Mouse (Mus musculus) left cerebral cortex, postnatal 10 days (tissue): Measurements from ENCODE around the gene Grtp1. TPM values are rescaled to one million over a fixed set of nuclear protein-coding genes. Genes with fewer than 3 reads are reported as not detected.

Experiments used
- DNase-seq, 2 experiments: peaks; one replicate each; pipeline ENCODE4 v3.0.0; 2021 to 2022; ENCODE audit warnings: low spot score in 2 of 2, mixed read lengths in 1 of 2; ENCODE audit errors: extremely low spot score in 1 of 2
- intact Hi-C: fragments of 180-260 bp; cut with DNase I; formaldehyde crosslinking; loops from one replicate; pipeline ENCODE4 v1.15.1; 2025
- total RNA-seq, 2 experiments: library from RNA; stranded (reverse); gene quantifications; 2 replicates each; pipeline ENCODE4 v1.2.3; 2021

The Grtp1 gene
- total RNA-seq, 2 experiments from 2014 or later, result 4.9 to 6.4 TPM

DNA sequence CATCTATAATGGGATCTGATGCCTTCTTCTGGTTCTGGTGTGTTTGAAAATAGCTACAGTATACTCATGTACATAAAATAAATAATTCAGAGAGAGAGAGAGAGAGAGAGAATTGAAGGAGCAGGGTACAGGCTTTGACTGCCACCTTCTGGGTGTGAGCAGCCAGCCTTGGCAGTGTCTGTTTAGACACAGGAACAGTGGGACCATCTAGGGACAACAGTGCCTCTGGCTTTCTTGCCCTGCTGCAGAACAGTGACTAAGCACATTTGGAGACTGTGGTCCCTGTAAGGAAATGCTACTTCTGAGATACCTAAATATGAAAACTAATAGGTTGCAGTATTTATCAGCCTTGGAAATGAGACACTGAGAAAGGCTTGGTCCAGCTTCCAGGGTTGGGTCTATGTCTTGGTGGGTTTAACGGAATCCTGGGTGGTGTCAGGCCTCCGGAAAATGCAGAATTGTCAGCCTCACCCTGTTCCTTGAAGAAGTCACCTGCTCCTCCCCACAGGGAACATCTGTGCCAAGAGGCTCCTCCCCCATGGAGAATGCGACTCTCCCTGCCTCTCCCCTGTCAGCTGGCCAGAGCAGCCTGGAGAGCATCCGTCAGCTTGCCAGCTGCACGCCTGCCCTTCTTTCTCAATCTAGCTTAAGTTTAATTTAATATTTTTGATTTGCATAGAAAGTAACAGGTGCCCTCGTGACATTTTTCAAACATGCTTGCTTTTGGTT, 8.4 kb upstream of the Grtp1 start:
- no peak for DNase-seq
- intact Hi-C loops, result no loop called here

DNA sequence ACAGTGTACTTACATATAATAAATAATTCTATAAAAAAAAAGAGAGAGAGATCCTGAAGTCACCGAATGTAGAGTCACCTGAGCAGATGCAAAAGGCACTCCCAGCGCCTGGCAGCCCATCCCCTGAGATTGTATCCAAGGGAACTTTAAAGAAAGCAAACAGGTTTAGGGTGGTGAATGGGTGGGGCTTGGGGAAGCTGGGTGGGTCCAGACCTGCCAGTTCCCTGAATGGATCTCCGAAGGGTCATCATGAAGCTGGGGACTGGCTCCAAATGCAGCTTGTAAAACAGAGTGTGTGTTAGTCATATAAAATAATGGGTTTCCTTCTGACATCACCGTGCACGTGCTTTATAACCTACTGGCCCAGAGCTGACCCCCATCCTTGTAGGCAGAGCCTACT, 5.9 kb upstream of the Grtp1 start:
- no peak for DNase-seq
- intact Hi-C loops, result no loop called here

DNA sequence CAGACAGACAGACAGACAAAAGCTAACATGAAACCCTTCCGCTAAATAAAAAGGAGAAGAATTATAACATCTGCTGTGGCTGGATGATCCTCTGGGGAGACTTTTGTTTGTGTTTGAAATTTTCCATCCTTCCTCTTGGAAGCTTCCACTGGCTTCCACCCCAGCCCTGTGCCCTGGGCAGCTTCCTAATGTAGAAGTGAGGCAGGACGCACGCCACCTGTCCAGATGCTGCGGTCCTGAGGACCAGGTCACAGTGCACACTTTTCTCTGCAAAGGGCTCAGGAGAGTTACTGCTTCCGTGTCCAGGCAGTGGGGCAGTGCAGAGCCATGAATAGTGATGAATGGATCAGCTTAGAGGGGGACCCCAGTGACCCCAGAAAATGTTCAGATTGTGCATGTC, 4.9 kb upstream of the Grtp1 start:
- DNase-seq, result no peak
- intact Hi-C loops, result no loop called here

DNA sequence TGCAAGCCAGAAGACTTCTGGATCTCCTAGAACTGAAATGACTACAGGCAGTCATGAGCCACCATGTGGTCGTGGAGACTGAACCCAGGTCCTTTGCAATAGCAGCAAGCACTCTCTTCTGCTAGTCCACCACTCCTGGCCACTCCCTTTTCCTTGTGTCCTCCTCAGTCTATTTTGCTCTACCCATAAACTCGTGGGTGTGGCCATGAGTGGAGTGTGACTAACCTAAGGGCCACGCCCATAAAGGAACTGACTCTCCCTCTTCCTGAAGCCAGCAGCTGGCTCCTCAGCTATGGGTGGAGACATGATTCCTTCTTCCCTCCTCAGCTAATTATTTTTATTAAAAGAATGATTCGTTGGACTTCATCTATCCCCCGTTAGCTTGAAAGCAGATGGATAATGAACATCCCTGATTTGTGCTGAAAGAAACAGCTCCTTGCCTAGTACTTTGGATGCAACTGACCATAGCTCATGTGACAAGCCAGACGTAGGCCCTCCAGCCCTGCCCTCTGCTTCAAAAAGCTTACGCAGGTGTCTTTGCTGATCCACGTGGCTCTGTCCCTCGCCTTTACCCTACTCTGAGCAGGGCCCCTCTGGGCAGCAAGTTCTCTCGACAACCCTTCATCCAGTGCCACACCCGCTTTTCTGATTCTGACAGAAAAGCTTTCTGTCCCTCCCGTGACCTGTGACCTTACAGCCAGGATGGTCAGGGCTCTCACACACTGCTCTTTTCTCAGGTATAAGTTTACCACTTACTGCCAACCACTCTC, 4.1 kb upstream of the Grtp1 start:
- intact Hi-C loops, result no loop called here
- DNase-seq, result no peak

DNA sequence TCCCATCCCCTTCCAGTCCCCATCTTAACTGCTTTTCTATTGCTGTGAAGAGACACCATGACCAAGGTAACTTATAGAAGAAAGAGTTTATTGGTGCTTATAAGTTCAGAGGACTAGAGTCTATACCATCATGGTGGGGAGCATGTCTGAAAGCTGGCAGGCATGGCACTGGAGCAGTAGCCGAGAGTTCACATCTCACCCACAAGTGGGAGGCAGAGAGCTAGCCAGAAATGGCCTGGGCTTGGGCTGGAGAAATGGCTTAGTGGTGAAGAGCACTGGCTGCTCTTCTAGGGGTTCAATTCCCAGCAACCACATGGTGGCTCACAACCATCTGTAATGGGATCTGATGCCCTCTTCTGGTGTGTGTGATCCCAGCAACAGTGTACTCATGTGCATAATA, 3.1 kb upstream of the Grtp1 start:
- intact Hi-C loops, result no loop called here

DNA sequence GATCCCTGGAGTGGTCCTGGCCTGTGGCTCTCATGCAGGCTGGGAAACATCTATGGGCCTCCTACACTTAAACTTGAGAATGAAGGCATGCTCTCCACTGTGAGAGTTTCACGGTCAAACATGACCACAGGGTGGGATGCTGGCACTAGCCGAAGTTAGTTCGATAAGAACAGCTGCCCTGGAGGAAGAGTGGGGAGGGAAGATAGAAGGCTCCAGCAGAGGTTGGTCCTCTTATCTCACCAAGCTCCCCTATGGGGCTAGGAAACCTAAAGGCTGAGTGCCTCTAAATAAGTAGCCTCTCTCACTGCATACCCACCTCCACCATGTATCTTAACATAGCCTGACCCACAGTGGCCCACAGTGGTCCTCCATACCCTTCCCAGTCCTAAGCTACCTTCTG, 2.4 kb upstream of the Grtp1 start:
- intact Hi-C loops, result no loop called here
- DNase-seq, result no peak

More for the DNA sequence above, 3.1 kb upstream of the Grtp1 start:
- DNase-seq, result no peak

DNA sequence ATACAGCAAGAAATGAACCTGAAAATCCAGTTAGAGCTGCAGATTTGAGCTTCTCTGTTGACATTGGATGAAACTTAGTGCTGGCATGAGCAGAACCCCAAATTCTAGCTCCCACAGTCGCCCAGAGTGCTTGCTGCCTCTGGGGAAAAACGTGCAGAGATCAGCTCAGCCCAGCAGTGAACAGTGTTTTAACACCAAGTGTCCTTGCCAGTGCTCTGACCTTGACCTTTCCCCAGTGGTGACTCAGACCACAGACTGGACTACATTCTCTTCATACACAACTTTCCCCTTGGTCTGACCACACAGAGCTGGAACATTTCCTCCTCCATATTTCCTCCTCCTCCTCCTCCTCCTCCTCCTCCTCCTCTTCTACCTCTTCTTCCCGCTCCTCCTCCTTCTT, 1.6 kb upstream of the Grtp1 start:
- DNase-seq, result no peak
- intact Hi-C loops, result no loop called here

DNA sequence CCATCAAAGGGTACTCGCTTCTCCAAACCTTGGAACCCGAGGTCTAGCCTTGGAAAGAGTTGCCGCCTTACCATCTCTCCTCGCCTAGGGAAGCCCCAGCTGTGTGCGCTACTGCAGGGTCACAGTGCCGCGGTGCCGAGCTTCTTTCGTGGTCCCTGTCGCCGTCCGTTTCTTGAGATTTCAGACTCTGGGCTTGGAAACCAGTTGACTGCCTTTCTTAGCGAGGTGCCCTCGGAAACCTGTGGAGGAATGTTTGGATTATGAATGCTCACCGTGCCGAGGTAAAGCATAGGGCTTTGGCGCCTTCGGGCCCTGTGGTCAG, 554 bp upstream of the Grtp1 start:
- DNase-seq, result no peak
- intact Hi-C loops, result no loop called here

DNA sequence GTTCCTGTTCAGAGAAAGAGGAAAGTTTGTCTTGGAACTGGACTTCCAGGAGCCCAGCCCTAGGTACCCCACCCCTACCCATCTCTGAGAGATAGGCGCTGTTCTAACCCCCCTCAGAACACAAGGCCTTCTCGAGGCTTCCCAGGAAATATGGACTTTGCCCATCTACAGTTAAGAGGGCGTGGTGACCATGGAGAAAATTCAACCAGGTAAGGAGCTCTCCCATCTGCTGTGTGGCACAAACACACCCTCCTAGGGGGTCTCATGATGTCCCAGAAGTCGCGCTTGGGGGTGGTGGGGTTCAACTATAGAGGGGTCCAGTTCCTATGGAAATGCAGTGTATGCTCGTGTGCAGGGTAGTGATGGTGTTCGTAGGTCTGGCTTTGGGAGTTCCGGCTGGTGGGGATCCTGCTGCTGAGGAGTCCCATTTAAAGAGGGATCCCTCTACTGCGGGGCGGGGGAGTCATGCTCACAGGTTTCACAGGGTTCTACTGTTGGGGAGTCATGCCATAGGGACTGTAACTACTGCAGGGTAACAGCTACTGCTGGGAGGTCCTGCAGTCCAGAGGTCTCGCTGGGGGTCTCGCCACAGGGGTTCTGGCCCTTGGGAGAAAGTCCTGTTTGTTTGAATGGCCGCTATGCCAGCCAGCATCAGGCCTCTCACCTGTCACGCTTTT, 897 bp downstream of the Grtp1 start:
- intact Hi-C loops, result no loop called here
- DNase-seq, result no peak

DNA sequence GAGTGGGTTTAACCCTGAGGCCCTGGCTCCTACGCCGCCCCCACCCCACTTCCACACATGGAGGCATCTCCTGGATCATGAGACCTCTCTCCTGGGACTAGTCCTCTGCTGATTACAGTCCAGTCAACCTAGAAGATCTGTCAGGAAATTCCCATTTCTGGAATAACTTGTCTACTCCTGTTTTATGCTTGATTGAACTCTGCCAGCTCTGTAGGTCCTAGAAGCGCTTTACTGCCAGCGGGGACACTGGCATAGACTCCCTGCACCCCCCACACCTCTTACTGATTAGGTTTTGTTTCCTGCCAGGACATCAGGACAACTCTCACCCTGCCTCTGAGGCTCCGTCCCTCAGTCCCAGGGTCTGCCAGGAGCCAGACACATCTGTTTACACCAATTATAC, 2.9 kb downstream of the Grtp1 start:
- DNase-seq, result no peak

DNA sequence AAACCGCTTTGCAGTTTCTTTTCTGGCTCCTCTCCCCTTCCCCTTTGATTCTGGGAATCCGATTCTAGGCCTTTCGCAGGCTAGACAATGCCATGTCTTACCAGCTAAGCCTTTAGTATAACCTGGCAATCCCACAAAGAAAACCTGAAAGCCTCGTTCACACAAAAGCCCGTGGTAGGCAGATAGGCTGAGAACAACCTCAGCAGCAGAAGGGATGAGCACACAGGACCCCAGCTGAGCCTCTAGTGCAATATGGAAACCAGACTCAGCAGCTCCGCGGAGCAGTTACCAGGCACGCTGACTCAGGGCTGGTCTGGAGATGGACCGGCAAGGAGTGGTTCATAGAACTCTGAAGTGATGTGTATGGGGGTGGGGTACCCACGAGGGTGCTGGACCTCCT, 5.6 kb downstream of the Grtp1 start:
- intact Hi-C loops, result no loop called here
- no peak for DNase-seq

More for the DNA sequence above, 2.9 kb downstream of the Grtp1 start:
- intact Hi-C loops, result no loop called here

DNA sequence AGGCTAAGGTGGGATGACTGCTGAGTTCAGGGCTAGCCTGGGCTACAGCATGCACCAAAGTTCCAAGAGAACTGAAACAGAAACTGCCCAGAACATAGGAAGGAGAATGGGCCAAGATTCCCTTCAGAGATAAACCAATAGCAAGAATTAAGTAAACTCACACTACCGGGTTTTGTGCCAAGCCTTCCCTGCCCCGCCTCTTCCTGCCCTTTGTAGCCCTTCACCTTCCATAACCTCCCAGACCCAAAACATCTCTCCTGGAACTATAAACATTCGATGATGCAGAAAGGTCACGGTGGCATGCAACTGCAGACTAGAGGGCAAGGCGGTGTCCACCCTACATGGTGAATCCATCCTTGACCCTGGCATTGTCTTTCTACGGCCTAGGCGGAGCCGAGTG, 10.2 kb downstream of the Grtp1 start:
- no peak for DNase-seq
- intact Hi-C loops, result no loop called here

DNA sequence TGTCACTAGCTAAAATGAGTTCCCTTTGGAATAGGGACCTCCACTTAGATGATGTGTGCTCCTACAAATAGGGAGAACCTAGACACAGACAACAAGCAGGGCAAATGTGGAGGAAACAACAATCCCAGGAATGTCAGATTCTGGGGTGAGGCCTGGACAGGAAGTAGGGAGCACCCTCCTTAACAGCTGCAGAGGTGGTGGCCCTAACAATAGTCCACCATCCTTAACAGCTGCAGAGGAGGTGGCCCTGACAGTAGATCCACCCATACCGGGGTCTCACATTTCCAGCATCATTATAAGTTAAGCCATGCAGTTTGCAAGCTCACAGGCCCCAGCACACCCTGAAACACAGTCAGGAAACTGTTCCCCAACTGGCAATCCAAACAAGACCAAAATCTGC, 11.6 kb downstream of the Grtp1 start:
- DNase-seq, result no peak
- intact Hi-C loops, result no loop called here

DNA sequence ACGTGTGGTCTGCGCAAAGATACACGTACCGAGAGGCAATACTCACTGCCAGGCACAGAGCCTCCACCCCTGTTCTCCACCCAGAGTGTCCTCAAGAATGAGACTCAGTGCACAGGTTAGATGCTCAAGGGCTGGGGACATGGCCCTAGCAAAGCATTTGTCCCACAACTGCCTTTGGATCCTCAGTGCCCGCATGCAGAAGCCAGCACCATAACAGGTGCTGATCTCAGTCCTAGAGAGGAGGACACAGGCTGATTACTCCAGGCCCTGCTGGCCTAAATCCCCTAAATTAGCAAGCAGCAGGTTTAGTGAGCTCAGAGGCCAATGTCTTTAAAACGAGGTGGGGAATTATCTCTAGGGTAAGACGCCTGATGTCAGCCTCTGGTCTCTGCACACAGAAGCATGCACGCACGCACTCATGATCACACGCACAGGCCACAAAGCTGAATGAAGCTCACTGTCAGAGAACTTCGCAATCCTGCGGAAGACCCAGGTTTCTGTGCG, 12.3 kb downstream of the Grtp1 start:
- intact Hi-C loops, result no loop called here
- DNase-seq, result no peak

DNA sequence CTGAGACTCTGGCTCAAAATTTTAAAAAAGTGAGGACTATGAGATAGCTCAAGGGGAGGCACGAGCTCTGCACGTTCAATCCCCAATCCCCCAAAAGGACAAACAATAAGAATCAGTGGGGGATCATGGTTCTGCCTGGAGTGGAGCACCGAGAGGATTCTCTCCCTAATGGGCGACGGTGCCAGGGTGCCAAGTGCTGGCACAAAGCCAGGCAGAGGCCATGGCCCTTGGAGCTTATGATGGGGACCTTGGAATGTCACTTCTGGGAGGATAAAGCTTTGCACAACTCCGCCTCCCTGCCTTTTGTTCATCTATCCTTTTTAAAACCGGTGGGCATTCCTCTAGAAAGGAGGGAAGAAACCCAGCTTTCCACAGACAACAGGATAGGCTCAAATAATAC, 12.8 kb downstream of the Grtp1 start:
- no peak for DNase-seq
- intact Hi-C loops, result no loop called here

DNA sequence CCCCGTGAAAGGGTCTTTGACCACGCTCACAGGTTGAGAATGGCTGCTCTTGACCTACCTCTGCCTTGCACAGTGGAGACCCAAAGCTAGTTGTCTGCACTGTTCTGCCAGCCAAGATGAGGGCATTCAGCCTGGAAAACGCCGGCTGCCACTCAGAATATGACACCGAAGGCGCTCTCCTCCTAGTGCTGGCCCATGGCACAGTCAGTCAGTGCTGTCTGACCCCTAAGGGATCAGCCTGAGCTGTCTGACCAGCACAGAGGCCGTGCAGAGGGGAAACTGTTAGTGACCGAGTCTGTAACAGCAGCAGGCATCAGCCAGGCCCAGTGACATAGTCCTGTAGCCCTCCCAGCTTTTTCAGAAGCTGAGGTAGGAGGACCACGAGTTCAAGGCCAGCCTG, 13.2 kb downstream of the Grtp1 start:
- no peak for DNase-seq
- intact Hi-C loops, result no loop called here

DNA sequence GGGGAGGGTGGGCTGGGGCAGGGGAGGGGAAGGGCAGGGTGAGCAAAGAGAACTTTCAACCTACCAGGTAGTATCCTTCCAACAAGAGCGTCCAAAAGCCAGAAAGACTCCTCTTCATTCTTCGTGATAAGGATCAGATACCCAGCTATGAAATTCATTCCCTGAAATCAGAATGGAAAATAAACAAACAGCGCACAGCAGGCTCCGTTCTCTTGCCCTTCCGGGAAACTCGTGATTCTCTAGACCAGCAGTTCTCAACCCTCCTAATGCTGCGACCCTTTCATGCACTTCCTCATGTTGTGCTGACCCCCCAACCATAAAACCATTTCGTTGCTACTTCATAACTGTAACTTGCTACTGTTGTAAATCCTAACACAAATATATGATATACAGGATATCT, 13.6 kb downstream of the Grtp1 start:
- intact Hi-C loops, result no loop called here

DNA sequence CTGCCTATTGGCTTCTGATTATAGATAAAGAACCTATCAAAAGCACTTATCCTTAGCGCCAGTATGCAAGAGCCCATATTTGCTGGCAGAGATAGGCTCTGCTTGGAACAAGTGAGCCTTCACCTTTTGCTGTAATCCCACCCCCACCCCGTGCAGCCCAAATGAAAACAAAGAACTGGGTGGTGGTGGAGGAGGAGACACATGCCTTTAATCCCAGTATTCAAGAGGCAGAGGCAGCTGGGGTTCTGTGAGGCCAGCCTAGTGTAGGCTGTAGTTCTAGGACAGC, 18.8 kb downstream of the Grtp1 start:
- intact Hi-C loops, result no loop called here
- no peak for DNase-seq

More for the DNA sequence above, 13.6 kb downstream of the Grtp1 start:
- DNase-seq, result no peak

DNA sequence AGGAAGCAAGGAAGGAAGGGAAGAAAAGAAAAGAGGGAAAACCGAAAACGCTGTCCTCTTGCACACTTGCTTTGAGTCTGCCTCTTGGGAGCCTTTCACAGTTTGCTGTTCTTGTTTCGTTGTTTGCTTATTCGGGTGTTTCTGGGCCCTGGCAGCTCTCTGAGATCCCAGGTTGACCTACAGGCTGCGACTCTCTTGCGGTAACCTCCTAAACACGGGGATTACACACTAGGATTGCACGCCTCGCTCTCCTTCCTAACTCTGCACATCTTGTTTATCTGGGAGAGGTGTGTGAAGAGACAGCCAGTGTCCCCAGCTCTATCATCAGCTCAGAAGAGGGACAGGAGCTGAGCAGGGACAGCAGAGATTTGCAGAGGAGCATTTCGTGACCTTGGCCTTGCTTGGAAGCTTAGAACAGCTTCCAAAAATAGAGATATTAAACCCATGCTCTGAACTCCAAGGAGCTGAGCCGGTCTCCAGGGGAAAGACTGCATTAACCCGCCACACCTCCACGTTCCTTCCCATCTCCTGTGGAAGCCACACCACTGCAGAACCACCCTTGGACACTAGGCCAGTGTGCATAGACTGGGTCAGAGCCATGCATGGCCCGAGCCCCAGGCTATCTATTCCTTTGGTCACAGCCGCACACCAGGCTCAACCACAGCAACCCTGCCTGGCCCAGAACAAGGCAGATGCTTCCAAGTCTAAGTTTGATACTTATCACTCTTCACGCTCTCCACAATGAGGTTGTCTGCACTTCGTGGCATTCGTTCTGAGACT, 19.3 kb downstream of the Grtp1 start:
- intact Hi-C loops, result no loop called here
- DNase-seq, result no peak

DNA sequence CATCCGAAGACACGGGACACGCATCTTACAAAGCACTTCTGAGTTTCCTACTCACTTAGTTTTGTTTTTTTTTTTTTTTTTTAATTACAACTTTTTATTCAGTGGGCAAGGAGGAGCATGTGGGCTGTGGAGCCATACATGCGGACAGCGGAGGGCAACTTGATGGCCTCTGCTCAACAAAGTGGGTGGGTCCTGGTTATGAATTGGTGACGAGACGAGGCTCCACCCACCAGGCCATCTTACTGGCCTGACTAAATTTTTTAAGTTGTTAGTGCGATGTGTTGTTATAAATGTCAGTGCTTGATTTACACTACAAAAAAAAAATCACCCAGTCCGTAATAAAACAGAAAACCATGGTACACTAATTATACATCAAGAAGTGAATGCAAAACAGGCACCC, 20.0 kb downstream of the Grtp1 start:
- intact Hi-C loops, result no loop called here
- DNase-seq, result no peak
